Mouse (Mus musculus) CD4-positive naive resting alpha-beta T cell, adult 76 days (primary cell): ENCODE data around the gene Dyrk4. TPM values are rescaled to one million over a fixed set of nuclear protein-coding genes. Genes with fewer than 3 reads are reported as not detected.

Experiments used
- total RNA-seq: library from RNA; stranded (reverse); gene quantifications from one replicate; pipeline ENCODE4 v1.2.4, GENCODE M21; 2023

Dyrk4 gene
- total RNA-seq, result not detected

DNA sequence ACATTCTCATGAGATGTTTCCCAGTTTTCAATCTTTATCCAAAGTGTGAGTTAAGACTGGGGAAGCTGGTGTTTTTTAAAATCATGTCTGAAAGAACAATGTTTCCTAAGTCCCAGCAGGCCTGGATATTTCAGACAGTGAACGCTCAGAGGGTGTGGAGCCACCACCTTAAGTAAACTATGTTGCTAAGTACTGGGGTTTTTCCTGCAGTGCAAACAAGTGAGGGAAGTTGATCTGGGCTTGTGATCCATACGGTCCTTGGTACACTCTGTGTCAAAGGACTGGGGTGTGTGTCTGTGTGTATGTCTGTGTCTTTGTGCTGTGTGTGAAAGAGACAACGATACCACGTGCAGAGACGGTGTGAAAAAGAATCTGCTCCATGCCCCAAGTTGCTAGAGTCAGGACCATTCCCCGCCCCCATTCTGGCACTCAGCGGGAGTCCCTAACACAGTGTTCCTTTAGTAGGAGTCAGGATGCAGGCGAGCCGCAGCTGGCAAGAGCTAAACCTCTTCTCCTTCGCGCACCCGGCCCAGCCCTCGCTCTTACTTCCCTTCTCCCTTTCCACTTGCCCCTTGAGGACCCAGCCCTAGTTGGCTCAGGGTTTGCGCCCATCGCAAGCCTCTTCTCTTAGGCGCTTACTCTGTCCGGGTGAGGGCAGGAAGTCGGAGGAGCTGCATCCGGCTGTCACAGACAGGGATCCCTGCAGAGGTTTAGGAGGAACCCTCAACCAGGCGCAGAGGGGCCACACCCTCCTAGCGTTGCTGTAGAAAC, at the start of gene Dyrk4:
Gene Dyrk4 (minus strand): TSS at position 729 of the 771 bp plus-strand sequence.

DNA sequence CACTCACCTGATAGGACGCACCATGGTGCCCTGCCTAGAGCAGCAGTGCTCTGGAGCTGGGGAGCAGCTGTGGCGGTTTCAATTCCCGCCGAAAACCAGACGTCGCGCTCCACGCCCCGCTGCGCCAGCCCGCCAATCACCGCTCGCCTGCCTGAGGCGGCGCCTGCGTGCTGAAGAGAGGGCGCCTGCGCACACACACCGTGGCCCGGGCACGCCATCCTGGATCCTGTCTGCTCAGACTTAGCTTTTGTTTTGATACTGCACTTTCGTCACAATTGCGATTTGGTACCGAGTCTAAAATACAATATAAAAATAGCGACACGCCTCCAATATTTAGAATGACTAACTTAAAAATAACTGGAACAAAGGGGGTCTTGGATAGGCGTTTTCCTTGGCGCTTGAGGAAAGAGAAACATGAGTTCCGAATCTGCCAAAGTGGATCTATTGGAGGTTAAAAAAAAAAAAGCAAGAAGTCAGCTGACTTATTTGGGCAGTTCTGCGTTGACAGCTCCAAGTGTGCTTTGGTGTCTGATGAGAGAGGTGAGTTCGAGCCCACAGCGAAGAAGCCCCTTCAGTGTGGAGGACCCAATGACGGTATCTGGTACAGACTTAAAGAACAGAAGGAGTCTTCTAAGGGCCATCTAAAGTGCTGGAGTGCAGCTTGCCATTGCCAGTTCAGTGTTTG, 18.0 kb upstream of the Dyrk4 start, which contains the start of the genes Rad51ap1 and D6Wsu163e:
Gene Rad51ap1 (minus strand): TSS at position 101 of the 685 bp plus-strand sequence.
Gene D6Wsu163e (plus strand): TSS at position 476 of the 685 bp plus-strand sequence.

DNA sequence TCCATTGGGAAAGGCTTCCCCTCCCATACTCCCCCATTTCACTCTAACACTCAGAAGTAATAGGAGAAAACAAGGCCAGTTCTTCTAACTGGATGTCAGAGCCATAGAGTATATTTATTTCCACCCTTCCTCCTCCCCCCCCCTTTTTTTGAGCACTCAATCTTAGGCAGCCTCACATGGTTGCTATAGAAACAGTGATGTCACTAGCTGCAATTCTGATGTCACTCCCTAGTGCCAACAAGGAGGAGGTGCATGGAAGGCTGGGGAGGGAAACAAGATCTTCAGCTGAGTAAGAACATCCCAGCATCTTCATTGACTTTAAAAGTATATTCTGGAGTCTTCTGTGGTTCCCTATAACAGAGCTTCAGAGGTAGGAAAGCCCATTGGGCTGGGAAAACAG, 68.8 kb downstream of the Dyrk4 start, which contains the start of gene Akap3:
Gene Akap3 (plus strand): TSS at position 218 of the 400 bp plus-strand sequence.

DNA sequence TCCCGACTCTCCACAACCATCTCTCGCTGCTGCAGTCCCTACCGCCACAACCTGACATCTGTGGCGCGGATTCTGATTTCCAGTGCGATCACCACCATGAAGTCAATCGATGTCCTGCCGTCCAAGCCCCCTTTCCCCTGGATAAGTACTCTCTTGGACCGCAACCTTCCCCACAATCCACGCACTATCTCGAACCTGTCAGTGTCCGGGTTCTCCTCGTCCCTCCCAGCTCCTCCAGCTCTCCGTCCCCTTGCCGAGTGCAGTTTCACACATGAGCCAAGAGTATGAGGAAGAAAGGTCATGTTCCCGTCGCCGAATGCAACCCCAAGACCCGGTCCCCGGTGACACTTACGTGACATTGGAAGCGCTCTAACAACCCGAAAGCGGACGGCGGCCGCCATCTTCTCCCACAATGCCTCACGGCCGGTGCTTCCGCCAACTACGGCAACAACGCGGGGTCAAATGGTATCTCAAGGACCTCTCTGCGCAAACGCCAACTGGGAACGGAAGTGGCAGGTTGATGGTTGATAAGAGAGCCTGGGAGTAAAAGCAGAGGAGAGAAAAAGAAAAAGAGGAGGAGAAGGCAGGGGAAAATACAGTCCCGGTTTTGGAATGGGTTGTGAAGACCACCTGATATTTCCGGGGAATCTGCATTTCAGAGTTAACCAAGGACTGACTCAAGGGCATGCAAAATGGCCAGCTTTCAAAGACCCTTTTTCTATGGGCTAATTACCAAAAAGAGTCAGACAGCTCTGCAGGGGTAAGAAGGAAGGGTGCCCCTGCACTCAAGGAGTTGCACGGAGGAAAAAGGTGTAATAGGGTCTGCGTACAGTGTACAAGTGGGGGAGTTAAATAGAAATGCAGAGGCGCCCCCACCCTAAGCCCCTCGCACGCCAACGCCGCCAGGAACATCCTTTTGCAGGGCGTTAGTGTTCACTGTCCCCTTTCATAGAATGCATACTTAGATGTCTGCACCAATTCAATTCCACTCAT, 72.6 kb downstream of the Dyrk4 start, which contains the start of gene Ndufa9:
Gene Ndufa9 (minus strand): TSS at position 425 of the 993 bp plus-strand sequence.

Other genes starting within 250 kb of the Dyrk4 start
- 0.09 TPM for gene Kcna6, start 181.2 kb downstream of the Dyrk4 start, total RNA-seq
- 61.2 TPM for gene Ndufa9, start 72.7 kb downstream of the Dyrk4 start, total RNA-seq
- not detected for gene Akap3, start 68.7 kb downstream of the Dyrk4 start, total RNA-seq
- 2.3 TPM for gene Rad51ap1, start 17.7 kb upstream of the Dyrk4 start, total RNA-seq
- 14.0 TPM for gene D6Wsu163e, start 18.1 kb upstream of the Dyrk4 start, total RNA-seq
- not detected for gene Fgf6, start 93.7 kb upstream of the Dyrk4 start, total RNA-seq
- not detected for gene Fgf23, start 151.1 kb upstream of the Dyrk4 start, total RNA-seq
- 10.6 TPM for gene Tigar, start 187.7 kb upstream of the Dyrk4 start, total RNA-seq
- 257 TPM for gene Ccnd2, start 230.4 kb upstream of the Dyrk4 start, total RNA-seq